Comparison of ENCODE assay signal across 9 mouse cellular contexts in the genomic region with DNA sequence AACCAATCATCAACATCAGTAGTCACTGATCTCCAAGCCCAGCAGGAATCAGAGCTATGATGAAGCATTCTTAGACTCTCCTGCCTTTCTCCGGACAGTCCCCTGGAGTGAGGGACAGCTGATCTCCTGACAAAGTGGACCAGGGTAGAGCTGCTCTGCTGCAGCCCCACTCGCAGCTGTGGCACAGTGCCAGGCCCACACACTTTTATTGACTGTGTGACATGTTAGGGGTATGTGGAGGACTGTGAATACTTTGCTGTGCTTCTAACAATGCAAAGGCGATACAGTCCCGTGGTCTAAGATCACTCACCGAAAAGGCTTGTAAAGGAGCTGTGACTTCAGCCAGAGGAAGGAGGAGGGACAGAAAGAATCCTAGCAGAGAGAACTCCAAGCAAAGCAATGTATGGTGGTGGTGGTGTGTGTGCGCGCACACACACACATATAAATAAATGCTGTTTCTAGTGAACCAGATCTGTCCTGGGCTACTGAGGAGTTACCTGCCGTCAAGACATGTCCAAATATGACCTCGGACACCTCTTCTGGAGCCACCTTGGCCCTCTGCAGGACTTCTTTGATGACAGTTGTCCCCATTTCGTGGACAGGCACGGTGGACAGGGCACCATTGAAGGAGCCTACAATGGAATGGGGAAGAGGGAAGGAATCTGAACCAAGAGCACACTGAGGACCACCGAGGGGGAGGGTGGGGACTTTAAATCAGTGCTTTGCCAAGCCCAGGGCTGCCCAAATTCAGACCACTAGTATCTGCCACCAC. TPM values are rescaled to one million over a fixed set of nuclear protein-coding genes. Genes with fewer than 3 reads are reported as not detected.
DNase-seq lines count a peak whose midpoint lies in the region; ATAC-seq and TF ChIP-seq lines count a peak whose summit lies in the region.
"Not testable (repeated sequence)": the region's sequence is repeated elsewhere in the genome, so short reads cannot be mapped to it uniquely, and the experiment has no call there.
"Had no signal": no experiment of that assay in that cellular context is flagged by ENCODE, and none has a peak within 500 bp of the region (broad histone marks: within the 10 kb centered on the region; RNA-seq: fewer than 3 reads in every experiment).

No protein-coding gene starts in this region.

- not testable (repeated sequence) for H3K9ac ChIP-seq in forebrain, embryonic 14.5 days (ENCODE audit: low read length); heart, embryonic 16.5 days (ENCODE audit: low read length); intestine, postnatal 0 days (ENCODE audit: low read depth, low read length); limb, embryonic 15.5 days

- peak overlapping the region; percentile 48 for H3K4me3 ChIP-seq in embryonic facial prominence, embryonic 10.5 days
- H3K4me3 ChIP-seq in forebrain, embryonic 14.5 days (ENCODE audit: low read depth, low read length) = peak overlapping the region; percentile 14; the same call in 1 of the 2 replicates
- H3K4me3 ChIP-seq in heart, embryonic 16.5 days (ENCODE audit: low read length) = peak overlapping the region; percentile 34
- peak overlapping the region; percentile 43 for H3K4me3 ChIP-seq in intestine, postnatal 0 days (ENCODE audit: low read depth, low read length)
- peak overlapping the region; percentile 33 for H3K4me3 ChIP-seq in limb, embryonic 15.5 days
- H3K4me3 ChIP-seq in myocyte = peak overlapping the region; percentile 12

- H3K79me2 ChIP-seq in myocyte (ENCODE audit: control insufficient read depth, insufficient read depth) = not testable (repeated sequence)

- not testable (repeated sequence) for H3K27me3 ChIP-seq in embryonic facial prominence, embryonic 10.5 days (replicated peaks; ENCODE audit: low read depth, poor library complexity, severe bottlenecking); forebrain, embryonic 14.5 days (replicated peaks; ENCODE audit: control insufficient read depth, insufficient read depth, low read length); heart, embryonic 16.5 days (ENCODE audit: control insufficient read depth, insufficient read depth, low read length); intestine, postnatal 0 days (replicated peaks; ENCODE audit: control insufficient read depth, insufficient read depth, low read length); limb, embryonic 15.5 days; myocyte (ENCODE audit: control insufficient read depth, insufficient read depth, insufficient read length)

- not testable (repeated sequence) for TF ChIP-seq CTCF in intestine, postnatal 0 days (IDR thresholded peaks at IDR 0.05; ENCODE audit: low read depth)

- peak overlapping the region; percentile 43 for H3K4me2 ChIP-seq in forebrain, embryonic 14.5 days (ENCODE audit: low read length)
- H3K4me2 ChIP-seq in heart, embryonic 16.5 days (ENCODE audit: low read depth, low read length) = peak overlapping the region; percentile 73
- H3K4me2 ChIP-seq in intestine, postnatal 0 days (replicated peaks; ENCODE audit: low read depth) = peak overlapping the region; percentile 69
- H3K4me2 ChIP-seq in limb, embryonic 15.5 days = peak overlapping the region; percentile 53
- peak overlapping the region; percentile 91 for H3K4me2 ChIP-seq in myocyte (ENCODE audit: low read depth)

- TF ChIP-seq POLR2A in myocyte (IDR thresholded peaks at IDR 0.05; ENCODE audit: insufficient read length, low read depth) = not testable (repeated sequence)

- not testable (repeated sequence) for H3K27ac ChIP-seq in embryonic facial prominence, embryonic 10.5 days (replicated peaks); forebrain, embryonic 14.5 days (ENCODE audit: low read depth, low read length); heart, embryonic 16.5 days (ENCODE audit: low read length); intestine, postnatal 0 days (ENCODE audit: low read depth, low read length); limb, embryonic 15.5 days

- peak; percentile 55 for ATAC-seq in forebrain, embryonic 14.5 days
- not testable (repeated sequence) for ATAC-seq in heart, embryonic 16.5 days (replicated peaks; ENCODE audit: extremely low read depth, insufficient read depth, low FRiP score); limb, embryonic 15.5 days (ENCODE audit: insufficient number of reproducible peaks, low FRiP score, low TSS enrichment, low read depth)
- peak; percentile 13; the same call in 1 of the 2 replicates for ATAC-seq in intestine, postnatal 0 days
- ATAC-seq in megakaryocyte, adult 5-6 weeks (ENCODE audit: poor library complexity, severe bottlenecking) = peak; percentile 36

- 60% methylated on average over 3 of the region's 12 CpGs for WGBS in embryonic facial prominence, embryonic 10.5 days
- WGBS in forebrain, embryonic 14.5 days = 24% methylated on average over 2 of the region's 12 CpGs
- WGBS in heart, embryonic 16.5 days = 19% methylated on average over 2 of the region's 12 CpGs
- WGBS in intestine, postnatal 0 days = 50% methylated on average over 2 of the region's 12 CpGs
- 43% methylated on average over 3 of the region's 12 CpGs for WGBS in limb, embryonic 15.5 days

- peaks cover 11% of the 10 kb centered on the region for H3K4me1 ChIP-seq in embryonic facial prominence, embryonic 10.5 days
- H3K4me1 ChIP-seq in forebrain, embryonic 14.5 days (ENCODE audit: control insufficient read depth, insufficient read depth, low read length); heart, embryonic 16.5 days (ENCODE audit: control insufficient read depth, insufficient read depth, low read length); intestine, postnatal 0 days (replicated peaks; ENCODE audit: control insufficient read depth, insufficient read depth, low read length); limb, embryonic 15.5 days: not testable (repeated sequence)

- H3ac ChIP-seq in myocyte (ENCODE audit: control insufficient read depth, insufficient read length) = not testable (repeated sequence)

- H3K9me3 ChIP-seq in embryonic facial prominence, embryonic 10.5 days; forebrain, embryonic 14.5 days (replicated peaks; ENCODE audit: control insufficient read depth, low read length); heart, embryonic 16.5 days (replicated peaks; ENCODE audit: control insufficient read depth, low read length); intestine, postnatal 0 days (ENCODE audit: control insufficient read depth); limb, embryonic 15.5 days: not testable (repeated sequence)

- H3K36me3 ChIP-seq in embryonic facial prominence, embryonic 10.5 days (replicated peaks) = peaks cover 27% of the 10 kb centered on the region
- peaks cover 24% of the 10 kb centered on the region for H3K36me3 ChIP-seq in forebrain, embryonic 14.5 days (ENCODE audit: control insufficient read depth, insufficient read depth, low read length)
- not testable (repeated sequence) for H3K36me3 ChIP-seq in heart, embryonic 16.5 days (ENCODE audit: control insufficient read depth, insufficient read depth)
- peaks cover 10% of the 10 kb centered on the region for H3K36me3 ChIP-seq in intestine, postnatal 0 days (ENCODE audit: control insufficient read depth, insufficient read depth)
- peaks cover 18% of the 10 kb centered on the region for H3K36me3 ChIP-seq in limb, embryonic 15.5 days
- H3K36me3 ChIP-seq in myocyte (ENCODE audit: control insufficient read depth, insufficient read depth) = peaks cover 12% of the 10 kb centered on the region

- not testable (repeated sequence) for DNase-seq in embryonic facial prominence, embryonic 10.5 days (ENCODE audit: low spot score); forebrain, embryonic 14.5 days (ENCODE audit: low spot score)

RNA-seq across cellular contexts. Expression of a gene that starts 0.8 kb away (rescaled TPM):
- 0.98 and 1.3 TPM in 2 replicates for polyA plus RNA-seq in embryonic facial prominence, embryonic 10.5 days (2016; fragmentation: Nextera tagmentation; extraction: Ambion mirVana)
- 0.33 and 0.82 TPM in 2 replicates for polyA plus RNA-seq in forebrain, embryonic 14.5 days (2014; fragmentation: Nextera tagmentation; extraction: Ambion mirVana)
- polyA plus RNA-seq in heart, embryonic 16.5 days (2015; fragmentation: Nextera tagmentation; extraction: Ambion mirVana) = 0.30 and 0.33 TPM in 2 replicates
- 0.18 and 0.51 TPM in 2 replicates for polyA plus RNA-seq in intestine, postnatal 0 days (2015; fragmentation: Nextera tagmentation; extraction: Ambion mirVana)
- polyA plus RNA-seq in limb, embryonic 15.5 days (2015; fragmentation: Nextera tagmentation; extraction: Ambion mirVana) = 0.63 and 0.72 TPM in 2 replicates
- total RNA-seq in megakaryocyte, adult 5-6 weeks (2015) = not detected in 2 replicates
- total RNA-seq in megakaryocyte, adult 5-6 weeks (2017) = 0.33 and 0.51 TPM in 2 replicates
- 0.76 TPM for polyA plus RNA-seq in myocyte (2012; fragmentation: generic; extraction: Trizol)
- total RNA-seq: gastrocnemius, postnatal 36 days had no signal

RNA-seq across cellular contexts. Expression of a gene that starts 21.0 kb away (rescaled TPM):
- polyA plus RNA-seq in embryonic facial prominence, embryonic 10.5 days (2016; fragmentation: Nextera tagmentation; extraction: Ambion mirVana) = 348 and 367 TPM in 2 replicates
- polyA plus RNA-seq in forebrain, embryonic 14.5 days (2014; fragmentation: Nextera tagmentation; extraction: Ambion mirVana) = 211 and 216 TPM in 2 replicates
- polyA plus RNA-seq in heart, embryonic 16.5 days (2015; fragmentation: Nextera tagmentation; extraction: Ambion mirVana) = 31.6 and 31.7 TPM in 2 replicates
- 62.7 and 69.3 TPM in 2 replicates for polyA plus RNA-seq in intestine, postnatal 0 days (2015; fragmentation: Nextera tagmentation; extraction: Ambion mirVana)
- 128 and 133 TPM in 2 replicates for polyA plus RNA-seq in limb, embryonic 15.5 days (2015; fragmentation: Nextera tagmentation; extraction: Ambion mirVana)
- total RNA-seq in megakaryocyte, adult 5-6 weeks (2015) = 7.6 and 9.0 TPM in 2 replicates
- 9.1 and 9.8 TPM in 2 replicates for total RNA-seq in megakaryocyte, adult 5-6 weeks (2017)
- 81.9 TPM for polyA plus RNA-seq in myocyte (2012; fragmentation: generic; extraction: Trizol)

RNA-seq across cellular contexts. Expression of a gene that starts 23.4 kb away (rescaled TPM):
- 198 and 200 TPM in 2 replicates for polyA plus RNA-seq in embryonic facial prominence, embryonic 10.5 days (2016; fragmentation: Nextera tagmentation; extraction: Ambion mirVana)
- polyA plus RNA-seq in forebrain, embryonic 14.5 days (2014; fragmentation: Nextera tagmentation; extraction: Ambion mirVana) = 113 and 128 TPM in 2 replicates
- 191 and 213 TPM in 2 replicates for polyA plus RNA-seq in heart, embryonic 16.5 days (2015; fragmentation: Nextera tagmentation; extraction: Ambion mirVana)
- 112 and 121 TPM in 2 replicates for polyA plus RNA-seq in intestine, postnatal 0 days (2015; fragmentation: Nextera tagmentation; extraction: Ambion mirVana)
- 132 and 136 TPM in 2 replicates for polyA plus RNA-seq in limb, embryonic 15.5 days (2015; fragmentation: Nextera tagmentation; extraction: Ambion mirVana)
- total RNA-seq in megakaryocyte, adult 5-6 weeks (2015) = 112 and 131 TPM in 2 replicates
- 122 and 163 TPM in 2 replicates for total RNA-seq in megakaryocyte, adult 5-6 weeks (2017)
- polyA plus RNA-seq in myocyte (2012; fragmentation: generic; extraction: Trizol) = 64.1 TPM

RNA-seq across cellular contexts. Expression of a gene that starts 24.1 kb away (rescaled TPM):
- 548 and 551 TPM in 2 replicates for polyA plus RNA-seq in embryonic facial prominence, embryonic 10.5 days (2016; fragmentation: Nextera tagmentation; extraction: Ambion mirVana)
- polyA plus RNA-seq in forebrain, embryonic 14.5 days (2014; fragmentation: Nextera tagmentation; extraction: Ambion mirVana) = 462 and 494 TPM in 2 replicates
- polyA plus RNA-seq in heart, embryonic 16.5 days (2015; fragmentation: Nextera tagmentation; extraction: Ambion mirVana) = 304 and 341 TPM in 2 replicates
- 143 and 144 TPM in 2 replicates for polyA plus RNA-seq in intestine, postnatal 0 days (2015; fragmentation: Nextera tagmentation; extraction: Ambion mirVana)
- 354 and 369 TPM in 2 replicates for polyA plus RNA-seq in limb, embryonic 15.5 days (2015; fragmentation: Nextera tagmentation; extraction: Ambion mirVana)
- total RNA-seq in megakaryocyte, adult 5-6 weeks (2015) = 233 and 244 TPM in 2 replicates
- total RNA-seq in megakaryocyte, adult 5-6 weeks (2017) = 370 and 389 TPM in 2 replicates
- polyA plus RNA-seq in myocyte (2012; fragmentation: generic; extraction: Trizol) = 237 TPM

RNA-seq across cellular contexts. Expression of a gene that starts 29.5 kb away (rescaled TPM):
- polyA plus RNA-seq in embryonic facial prominence, embryonic 10.5 days (2016; fragmentation: Nextera tagmentation; extraction: Ambion mirVana) = 2.4 and 3.4 TPM in 2 replicates
- polyA plus RNA-seq in forebrain, embryonic 14.5 days (2014; fragmentation: Nextera tagmentation; extraction: Ambion mirVana) = 1.5 and 2.2 TPM in 2 replicates
- polyA plus RNA-seq in heart, embryonic 16.5 days (2015; fragmentation: Nextera tagmentation; extraction: Ambion mirVana) = 0.47 and 1.2 TPM in 2 replicates
- 0.48 and 0.54 TPM in 2 replicates for polyA plus RNA-seq in intestine, postnatal 0 days (2015; fragmentation: Nextera tagmentation; extraction: Ambion mirVana)
- polyA plus RNA-seq in limb, embryonic 15.5 days (2015; fragmentation: Nextera tagmentation; extraction: Ambion mirVana) = 1.6 and 2.2 TPM in 2 replicates
- 1.4 TPM in 1 of 2 replicates, not detected in the other for total RNA-seq in megakaryocyte, adult 5-6 weeks (2015)
- total RNA-seq in megakaryocyte, adult 5-6 weeks (2017) = 0.11 TPM in 1 of 2 replicates, not detected in the other
- 0.05 TPM for polyA plus RNA-seq in myocyte (2012; fragmentation: generic; extraction: Trizol)
- total RNA-seq: gastrocnemius, postnatal 36 days; hematopoietic stem cell, adult 5-6 weeks had no signal
